Mouse (Mus musculus) thymus, postnatal 25 days (tissue): ENCODE results near the gene Hs3st4.

ENCODE experiments used
- DNase-seq: peaks from one replicate; pipeline ENCODE4 v3.0.0; 2022

The Hs3st4 gene

DNA sequence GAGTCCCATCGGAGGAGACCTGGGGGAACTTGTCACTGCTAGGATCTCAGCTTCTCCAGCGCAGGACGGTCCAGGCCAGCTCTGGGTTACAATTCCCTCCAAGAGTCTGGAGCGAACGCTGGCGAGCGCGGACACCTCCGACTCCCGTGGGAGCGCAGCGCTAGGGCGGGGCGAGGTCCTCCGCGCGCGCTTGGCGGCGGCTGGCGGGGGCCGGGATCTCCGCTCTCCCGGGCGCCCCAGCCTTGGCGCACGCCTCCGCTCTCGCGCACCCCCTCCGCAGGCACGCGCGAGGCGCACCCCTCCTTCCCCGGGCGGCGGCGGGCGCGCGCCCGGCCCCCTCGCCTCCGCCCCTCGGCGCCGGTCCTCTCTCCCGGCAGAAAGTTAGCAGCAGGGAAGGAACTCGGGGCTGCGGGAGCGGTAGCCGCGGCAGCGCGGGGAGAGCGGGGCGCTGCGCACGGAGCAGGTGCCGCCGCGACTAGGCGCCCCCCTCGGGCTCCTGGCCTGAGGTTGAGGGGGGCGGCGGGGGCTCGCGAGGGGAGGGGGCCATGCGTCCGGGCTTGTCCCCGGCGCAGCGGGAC lies at the start of gene Hs3st4:
Hs3st4 (plus strand) TSS at position 409 of the 578 bp plus-strand sequence.
- DNase-seq = no peak

DNA sequence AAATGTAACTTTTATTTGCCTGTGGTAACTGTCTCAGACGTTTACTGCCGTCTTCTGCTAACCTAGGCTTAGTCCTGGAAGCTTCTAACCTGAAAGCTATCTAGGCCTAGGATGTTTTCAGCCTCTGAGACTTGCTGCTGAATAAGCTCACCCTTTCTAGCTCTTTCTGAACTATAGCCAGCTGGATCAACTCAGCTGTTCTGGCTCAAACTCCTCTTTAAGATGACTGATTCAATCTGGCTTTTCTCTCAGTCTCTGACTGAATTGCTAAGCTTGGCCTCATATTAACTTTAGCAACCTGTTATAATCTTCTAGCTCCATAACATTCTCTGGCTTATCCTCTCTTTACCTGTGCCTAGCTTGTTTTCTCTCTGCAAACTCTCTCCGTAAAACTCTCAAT lies 35.8 kb upstream of the Hs3st4 start:
- DNase-seq = no peak

DNA sequence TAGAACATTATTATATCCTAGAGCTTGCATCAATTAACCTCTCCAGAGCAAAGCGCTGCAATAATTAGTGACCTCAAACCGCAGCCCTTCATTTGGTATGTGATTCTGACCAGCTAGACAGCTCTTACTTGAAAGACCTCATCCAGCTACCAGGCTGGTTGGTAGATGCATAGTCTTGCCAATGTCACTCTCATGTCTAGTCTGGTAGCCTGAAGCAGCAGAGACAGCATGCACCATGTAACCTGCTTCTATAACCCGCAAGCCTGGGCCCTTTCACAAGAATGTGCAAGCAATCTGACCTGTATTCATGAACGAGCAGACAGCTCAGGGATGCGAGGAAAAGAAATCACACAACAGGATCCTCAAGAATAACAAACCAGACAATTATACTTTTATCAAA lies 19.6 kb upstream of the Hs3st4 start:
- no peak for DNase-seq

DNA sequence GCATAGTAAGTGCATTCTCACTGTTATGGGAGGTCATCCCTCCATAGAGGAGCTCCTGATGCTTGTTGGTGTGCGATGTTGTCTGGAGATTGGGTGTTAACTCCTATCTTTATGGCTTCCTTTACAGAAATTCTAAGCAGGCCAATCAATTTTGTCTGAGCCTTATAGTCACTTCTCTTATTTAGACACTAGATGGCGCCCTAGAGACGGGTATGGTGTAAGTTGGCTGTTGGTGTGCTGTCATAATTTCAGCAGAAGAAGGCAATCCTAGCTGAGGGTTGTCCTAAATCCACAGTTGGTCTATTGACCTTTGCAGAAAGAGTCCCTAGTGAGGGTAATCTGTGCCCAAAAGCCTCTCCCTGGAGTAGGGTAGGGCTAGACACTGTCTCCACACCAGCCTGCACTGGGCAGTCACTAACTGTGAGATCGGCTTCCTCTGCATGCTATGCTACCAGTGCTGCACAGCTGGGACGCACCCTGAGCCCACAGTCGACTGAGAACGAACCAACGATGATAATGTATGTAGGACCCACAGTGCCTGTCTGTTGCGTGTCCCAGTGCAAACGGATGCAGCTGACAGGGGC lies 18.0 kb upstream of the Hs3st4 start:
- no peak for DNase-seq

DNA sequence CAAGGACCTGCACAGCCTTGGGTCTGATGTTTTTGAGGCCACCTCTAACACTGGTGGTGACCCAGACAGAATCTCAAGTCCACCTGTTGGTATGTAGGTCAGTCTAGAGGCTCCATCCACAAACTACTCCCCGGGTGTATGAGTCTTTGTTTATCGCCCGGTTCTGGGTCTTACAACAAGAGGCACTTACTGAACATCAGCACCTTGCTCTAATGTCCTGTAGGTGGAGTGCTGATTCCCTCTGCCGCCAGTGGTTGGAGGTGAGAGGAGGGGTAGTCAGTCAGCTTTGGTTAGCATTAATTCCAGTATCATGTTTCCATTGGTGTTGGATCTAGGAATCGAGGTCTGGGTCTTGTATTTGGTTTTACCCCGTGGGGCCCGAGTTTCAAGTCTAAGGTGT lies 17.2 kb upstream of the Hs3st4 start:
- no peak for DNase-seq

DNA sequence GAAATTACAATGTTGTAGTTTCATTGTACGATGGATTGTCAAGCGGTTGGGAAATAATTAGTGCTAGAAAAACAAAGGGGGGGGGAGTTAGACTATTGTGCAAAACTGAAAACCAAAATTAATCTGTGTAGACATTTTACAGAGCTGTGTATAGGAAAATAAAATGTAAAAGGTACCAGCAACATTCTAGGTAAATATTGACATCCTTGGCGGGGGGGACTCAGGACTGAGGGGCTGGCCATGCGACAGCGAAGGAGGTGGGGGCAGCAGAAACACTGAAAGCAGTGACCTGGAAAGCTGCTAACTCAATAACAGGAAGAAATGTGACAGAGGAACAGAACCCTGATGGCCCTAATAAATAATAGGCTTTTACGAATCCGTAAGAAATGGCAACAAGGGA lies 7.2 kb upstream of the Hs3st4 start:
- no peak for DNase-seq

GRCm38 (mm10) chr7:123981435-123981834 lies 1.2 kb upstream of the Hs3st4 start:
- DNase-seq = no peak

GRCm38 (mm10) chr7:123982010-123982409 lies 659 bp upstream of the Hs3st4 start:
- no peak for DNase-seq

- no peak for DNase-seq
Observed at GRCm38 (mm10) chr7:123983177-123984046, 743 bp downstream of the Hs3st4 start.

DNA sequence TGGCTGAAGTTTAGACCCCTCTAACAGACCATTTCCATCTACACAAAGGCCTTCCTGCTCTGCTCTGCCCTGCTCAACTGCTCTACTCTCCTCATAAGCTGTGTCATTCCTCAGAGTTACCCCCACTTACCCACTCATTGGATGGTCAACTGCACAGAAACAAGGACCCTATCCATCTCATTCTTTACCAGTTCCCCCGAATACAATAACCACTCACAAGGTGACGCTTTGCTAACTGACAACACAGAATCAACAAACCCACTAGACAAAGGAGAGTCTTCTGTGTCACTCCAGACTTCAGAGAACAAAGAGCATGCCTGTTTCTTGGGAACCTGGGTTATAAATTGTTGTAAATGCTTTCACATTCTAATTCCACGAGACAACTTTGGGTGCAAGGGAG lies 9.5 kb downstream of the Hs3st4 start:
- DNase-seq = no peak

DNA sequence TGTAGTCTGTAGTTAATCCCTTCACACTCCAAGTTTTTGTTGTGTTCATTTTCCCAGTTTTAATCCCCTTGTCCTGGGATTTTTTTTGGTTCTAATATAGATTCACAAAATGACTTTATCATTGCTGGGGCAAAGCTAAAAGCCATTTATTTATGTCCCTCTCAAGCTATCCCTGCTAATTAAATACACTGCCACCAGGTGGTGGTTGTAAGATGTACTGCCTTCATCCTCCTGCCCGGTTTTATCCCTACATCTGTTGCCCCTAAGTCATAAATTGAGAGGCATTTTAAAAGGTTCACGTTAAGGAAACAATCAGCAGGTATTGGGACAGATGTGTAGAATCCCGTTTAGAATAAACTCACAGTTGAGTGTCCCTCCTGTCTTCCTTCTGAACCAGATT lies 14.6 kb downstream of the Hs3st4 start:
- no peak for DNase-seq

DNA sequence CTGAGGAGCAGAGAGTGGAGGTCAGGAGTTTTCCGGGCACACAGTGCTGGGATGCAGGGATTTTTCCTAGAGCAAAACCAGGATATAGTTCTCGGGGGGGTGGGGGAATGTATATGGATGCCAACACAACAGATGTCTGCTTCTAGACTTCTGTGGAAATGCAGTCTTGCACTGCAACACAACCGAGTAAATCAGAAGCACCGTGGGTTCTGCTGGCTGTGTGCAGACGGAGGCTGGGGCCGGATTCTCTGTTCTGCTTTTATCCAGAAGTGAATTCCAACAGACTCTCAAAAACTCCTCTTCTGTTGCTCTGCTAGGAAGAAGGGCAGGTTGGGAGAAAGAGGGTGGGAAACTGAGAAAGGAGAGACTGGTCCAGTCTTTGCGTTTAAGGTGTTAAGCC lies 15.9 kb downstream of the Hs3st4 start:
- no peak for DNase-seq

GRCm38 (mm10) chr7:124026908-124027307 lies 44.2 kb downstream of the Hs3st4 start:
- no peak for DNase-seq

DNA sequence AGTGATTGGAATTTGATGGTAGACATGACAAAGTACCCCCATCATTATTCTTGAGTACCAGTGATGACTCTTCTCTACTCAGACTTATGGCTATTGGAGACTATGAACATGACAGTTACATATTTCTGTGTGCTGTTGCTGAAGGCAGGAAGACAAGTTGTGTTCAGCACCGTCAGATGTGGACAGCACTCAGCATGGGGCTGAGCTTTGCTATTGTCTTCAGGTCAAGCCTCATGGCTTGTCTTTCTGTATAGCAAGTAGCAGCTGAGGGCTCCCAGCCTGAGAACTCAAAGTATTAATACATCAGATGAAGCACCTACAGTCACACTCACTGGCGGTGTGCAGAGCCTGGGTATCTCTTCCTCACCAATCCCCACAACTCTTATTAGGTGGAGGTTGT lies 49.6 kb downstream of the Hs3st4 start:
- DNase-seq = no peak

GRCm38 (mm10) chr7:124033332-124033731 lies 50.7 kb downstream of the Hs3st4 start:
- DNase-seq = no peak

DNA sequence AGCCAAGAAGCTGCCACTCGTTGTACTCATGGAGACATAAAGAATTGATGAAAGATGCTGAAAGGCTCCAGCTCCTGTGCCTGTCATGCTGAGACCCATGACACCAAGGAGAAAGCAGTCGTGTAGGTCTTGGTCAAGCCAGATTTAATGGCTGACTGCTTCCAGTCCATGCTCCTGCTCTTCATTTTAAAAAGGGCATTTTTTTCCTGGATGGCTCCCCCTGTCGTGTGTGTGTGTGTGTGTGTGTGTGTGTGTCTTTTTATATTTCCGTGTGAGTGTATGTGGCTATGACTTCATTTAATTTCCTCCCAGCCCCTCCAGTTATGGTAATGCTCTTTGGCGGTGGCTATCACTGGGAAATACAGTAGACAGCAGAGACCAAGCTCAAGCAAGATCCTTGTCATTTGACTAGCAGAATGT lies 54.6 kb downstream of the Hs3st4 start:
- DNase-seq = no peak

- no peak for DNase-seq
Observed at GRCm38 (mm10) chr7:124039142-124039541, 56.5 kb downstream of the Hs3st4 start.

DNA sequence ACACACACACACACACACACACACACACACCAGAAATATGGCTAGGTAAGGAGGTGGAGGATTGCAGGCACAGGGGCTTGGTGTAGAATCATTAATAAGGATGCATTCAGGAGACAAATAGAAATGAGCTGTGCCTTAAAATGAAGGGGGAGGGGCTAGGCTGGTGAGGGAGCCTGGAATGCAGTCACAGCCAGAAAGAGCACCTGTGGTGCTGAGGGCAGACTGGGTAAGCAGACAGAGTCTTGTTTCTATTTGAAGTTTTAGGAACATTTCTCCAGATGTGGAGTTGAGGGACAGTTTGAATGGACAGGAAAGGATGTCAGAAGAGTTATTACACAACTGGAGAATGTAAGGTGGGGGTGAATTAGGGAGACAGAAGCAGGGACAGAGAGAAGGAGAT lies 64.7 kb downstream of the Hs3st4 start:
- DNase-seq = no peak

DNA sequence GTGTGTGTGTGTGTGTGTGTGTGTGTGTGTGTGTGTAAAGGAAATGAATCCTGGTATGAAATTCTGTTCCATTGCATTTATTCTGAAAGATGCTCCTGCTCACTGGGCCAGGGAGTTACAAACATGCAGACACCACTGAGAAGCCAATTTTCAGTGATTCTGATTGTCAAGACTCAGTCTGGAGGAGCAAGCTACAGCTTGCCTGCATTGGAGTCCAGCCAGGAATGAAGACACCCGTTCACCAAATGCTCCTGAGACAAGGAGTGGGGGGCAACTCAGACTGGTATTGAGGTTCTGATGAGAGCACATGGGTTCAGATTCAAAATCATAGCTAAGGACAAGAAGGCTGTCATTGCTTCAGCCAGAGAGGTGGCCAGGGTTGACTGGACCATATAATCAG lies 66.3 kb downstream of the Hs3st4 start:
- DNase-seq = no peak

GRCm38 (mm10) chr7:124050421-124050820 lies 67.8 kb downstream of the Hs3st4 start:
- no peak for DNase-seq

- DNase-seq = no peak
Observed at GRCm38 (mm10) chr7:124083741-124084140, 101.1 kb downstream of the Hs3st4 start.

GRCm38 (mm10) chr7:124129019-124129418 lies 146.3 kb downstream of the Hs3st4 start:
- no peak for DNase-seq

DNA sequence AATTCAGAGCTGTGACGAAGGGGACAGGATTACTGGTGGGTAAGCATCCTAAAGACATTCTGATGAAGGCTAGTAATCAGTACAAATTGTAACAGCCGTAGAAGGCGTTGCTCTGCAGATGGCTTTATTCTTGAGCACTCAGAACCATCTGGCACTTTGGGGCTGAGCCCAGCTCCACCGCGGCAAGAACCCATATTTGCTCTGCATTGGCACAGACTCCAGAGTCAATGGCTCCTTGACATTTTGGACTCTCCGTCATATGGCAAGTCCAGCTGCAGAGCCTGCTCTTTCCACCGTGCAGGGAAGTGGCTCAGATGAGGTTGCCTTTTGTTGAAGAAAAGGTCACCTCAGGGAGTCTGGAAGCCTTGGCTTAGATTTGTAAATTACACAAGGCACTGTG lies 148.6 kb downstream of the Hs3st4 start:
- DNase-seq = no peak

- DNase-seq = no peak
Observed at GRCm38 (mm10) chr7:124136133-124136532, 153.5 kb downstream of the Hs3st4 start.
